Mouse (Mus musculus) WW6 (cell line): ENCODE data around the gene Gm20388.

ENCODE experiments used
- DNase-seq: peaks from one replicate; pipeline ENCODE4 v3.0.0-alpha.2; 2013; ENCODE audit warnings: low read depth, low spot score

The Gm20388 gene

DNA sequence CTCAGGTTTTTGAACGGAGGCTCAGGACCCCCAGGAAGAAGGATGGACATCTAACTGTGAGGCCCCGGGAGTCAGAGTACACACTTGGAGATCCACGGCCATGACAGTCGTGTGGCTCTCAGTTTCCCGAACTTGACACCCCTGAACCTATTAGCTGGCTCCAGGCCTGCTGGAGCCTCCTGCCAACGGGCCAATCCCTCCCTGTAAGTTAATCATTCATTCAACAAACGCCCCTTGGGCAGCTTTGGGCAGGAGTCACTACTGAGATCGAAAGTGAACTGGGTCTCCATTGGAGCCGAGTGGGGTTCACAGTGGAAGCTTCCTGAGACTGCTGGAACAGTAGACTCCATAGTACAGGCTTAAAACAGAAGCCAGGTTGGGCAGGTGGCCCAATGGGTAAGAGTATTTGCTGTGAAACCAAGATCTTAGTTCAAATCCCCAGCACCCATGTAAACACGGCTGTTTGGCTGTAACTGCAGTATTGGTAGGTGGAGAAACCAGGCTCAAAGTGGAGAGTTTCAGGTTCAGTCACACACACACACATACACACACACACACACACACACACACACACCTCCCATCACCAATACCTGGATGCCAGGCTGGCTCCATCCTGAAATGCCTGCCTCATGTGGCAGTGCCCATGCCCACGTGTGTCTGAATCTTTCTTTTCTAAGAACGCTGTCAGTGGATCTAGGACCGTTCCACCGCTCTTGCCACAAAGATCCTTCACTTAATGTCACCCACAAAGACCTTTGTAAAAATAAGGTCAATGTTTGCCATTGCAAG lies 2808.3 kb downstream of the Gm20388 start:
- DNase-seq = no peak

- no peak for DNase-seq
These were observed 2808.9 kb downstream of the Gm20388 start for GRCm38 (mm10) chr8:122719500-122720065.

DNA sequence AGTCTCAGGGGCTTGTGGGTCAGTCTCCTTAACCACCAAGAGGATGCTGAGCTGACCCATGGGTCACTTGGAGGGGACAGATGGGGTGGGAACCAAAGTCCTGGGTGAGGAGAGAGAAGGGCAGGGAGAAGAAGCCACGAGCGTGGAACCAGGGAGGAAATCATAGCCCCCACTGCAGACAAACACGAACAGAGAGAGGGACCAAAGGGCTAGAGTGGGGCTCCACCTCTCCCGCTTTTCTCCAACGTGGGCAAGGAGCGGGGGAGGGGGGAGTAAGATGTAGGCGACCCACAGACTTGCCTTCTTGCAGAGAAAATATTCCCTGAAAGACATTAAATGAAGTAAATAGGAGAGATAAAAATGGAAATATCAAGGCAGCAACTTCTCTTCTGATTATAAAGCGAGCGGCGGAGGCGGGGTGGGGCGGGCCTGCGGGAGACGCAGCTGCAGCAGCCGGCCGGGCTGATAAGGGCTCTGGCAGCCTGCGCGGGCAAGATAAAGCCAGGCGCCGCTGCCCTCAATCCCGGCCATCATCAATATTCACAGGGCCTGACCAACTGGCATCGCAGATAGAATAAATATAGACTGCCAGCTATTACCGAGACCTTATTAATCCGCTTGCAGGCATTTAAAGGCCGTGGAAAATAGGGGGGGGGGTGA lies 2809.6 kb downstream of the Gm20388 start:
- no peak for DNase-seq

DNA sequence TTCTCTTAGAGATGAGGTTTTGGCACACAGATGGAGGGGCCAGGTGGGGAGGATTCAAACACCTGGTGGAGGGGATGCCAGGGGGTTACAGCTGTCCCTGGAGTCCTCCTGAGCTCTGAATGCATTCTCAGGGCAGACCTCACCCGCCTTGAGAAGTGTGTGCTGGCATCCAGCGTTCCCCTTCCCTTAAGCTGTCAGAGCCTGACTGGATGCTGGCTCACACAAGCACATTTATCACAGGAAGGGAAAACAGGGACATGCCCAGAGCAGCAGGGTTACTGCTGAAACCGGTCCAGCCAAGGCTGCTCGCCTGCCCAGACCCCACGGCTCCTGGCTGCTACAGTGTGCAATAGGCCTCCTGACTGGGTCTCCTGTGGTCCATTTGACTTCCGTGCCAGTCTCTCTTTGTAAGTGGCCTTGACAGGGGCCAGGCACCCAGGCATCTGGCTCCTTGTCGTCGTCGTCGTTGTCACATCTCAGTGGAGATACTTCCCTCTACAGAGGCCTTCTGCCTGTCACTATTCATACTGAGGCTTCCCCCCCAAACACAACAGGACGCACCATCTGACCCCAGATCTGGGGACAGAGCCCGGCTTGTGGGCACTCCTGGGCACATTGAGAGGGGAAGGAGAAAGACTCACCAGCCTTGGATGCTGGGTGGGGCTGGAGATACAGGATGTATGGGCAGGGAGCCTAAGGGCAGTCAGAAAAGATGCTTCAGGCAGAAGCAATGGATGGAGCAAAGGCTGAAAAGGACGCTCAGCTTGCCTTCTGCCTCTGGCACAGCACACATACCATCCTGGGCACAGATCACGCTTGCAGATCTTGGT lies 2810.4 kb downstream of the Gm20388 start:
- no peak for DNase-seq

GRCm38 (mm10) chr8:122725187-122725586 lies 2814.5 kb downstream of the Gm20388 start:
- DNase-seq = no peak

DNA sequence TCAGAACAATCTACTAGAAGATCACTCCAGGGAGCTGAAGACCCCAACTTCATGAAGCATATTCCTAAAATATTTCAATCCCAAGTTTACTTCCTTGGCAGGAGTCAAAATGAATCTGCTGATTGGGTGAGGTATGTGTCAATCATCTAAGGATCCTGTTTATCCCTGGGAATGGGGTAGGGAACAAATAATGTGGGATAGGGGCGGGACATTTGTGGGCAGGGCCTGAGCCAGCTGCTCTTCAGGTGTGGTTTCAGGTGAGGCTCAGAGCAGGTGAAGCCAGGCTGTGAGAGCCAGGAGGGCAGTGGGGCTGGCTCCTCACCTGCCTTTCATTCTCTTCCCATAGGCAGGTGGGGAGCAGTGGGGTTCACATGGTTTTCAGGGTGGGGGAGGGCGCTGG lies 2816.1 kb downstream of the Gm20388 start:
- DNase-seq = no peak

DNA sequence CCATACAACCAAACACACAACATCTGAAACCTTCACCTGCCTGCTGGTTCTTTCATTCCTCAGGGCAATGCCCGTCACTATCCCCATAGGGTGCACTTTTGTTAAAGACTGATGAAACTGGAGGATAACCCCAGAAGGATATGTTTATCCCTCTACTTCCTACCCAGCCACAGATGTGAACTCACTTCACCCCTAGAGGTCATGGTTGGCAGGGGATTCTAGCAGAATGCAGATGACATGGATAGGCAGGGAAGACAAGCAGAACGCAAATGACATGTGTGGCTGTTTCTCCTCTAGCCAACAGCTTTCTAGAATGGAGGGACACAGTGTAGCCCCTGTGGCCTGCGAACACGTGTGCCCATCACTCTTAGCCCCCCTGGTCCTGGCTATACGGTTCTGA lies 2816.8 kb downstream of the Gm20388 start:
- DNase-seq = no peak

GRCm38 (mm10) chr8:122728630-122729029 lies 2818.0 kb downstream of the Gm20388 start:
- DNase-seq = no peak

GRCm38 (mm10) chr8:122735110-122735509 lies 2824.5 kb downstream of the Gm20388 start:
- no peak for DNase-seq

- DNase-seq = no peak
These were observed 2825.2 kb downstream of the Gm20388 start for GRCm38 (mm10) chr8:122735542-122736473.

GRCm38 (mm10) chr8:122736623-122737022 lies 2826.0 kb downstream of the Gm20388 start:
- DNase-seq = no peak

- DNase-seq = no peak
These were observed 2826.4 kb downstream of the Gm20388 start for GRCm38 (mm10) chr8:122737071-122737470.

DNA sequence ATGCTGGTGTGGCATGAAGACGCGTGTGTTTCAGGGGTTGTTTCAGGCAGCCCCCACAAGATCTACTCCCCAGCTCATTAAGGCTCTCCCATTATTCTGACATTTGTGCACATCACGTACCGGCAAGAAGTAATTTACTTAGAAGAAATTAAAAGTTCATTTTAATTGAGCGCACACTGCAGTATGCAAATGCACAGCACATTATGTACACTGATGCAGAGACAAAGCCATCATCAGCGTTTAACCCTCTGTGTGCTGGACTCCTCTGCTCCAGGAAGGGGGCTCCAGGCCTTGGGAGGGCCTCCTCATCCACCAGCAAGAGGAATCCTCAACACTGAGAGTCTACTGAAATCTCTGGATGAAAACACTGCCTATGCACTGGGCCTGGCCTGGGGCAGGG lies 2827.2 kb downstream of the Gm20388 start:
- no peak for DNase-seq

DNA sequence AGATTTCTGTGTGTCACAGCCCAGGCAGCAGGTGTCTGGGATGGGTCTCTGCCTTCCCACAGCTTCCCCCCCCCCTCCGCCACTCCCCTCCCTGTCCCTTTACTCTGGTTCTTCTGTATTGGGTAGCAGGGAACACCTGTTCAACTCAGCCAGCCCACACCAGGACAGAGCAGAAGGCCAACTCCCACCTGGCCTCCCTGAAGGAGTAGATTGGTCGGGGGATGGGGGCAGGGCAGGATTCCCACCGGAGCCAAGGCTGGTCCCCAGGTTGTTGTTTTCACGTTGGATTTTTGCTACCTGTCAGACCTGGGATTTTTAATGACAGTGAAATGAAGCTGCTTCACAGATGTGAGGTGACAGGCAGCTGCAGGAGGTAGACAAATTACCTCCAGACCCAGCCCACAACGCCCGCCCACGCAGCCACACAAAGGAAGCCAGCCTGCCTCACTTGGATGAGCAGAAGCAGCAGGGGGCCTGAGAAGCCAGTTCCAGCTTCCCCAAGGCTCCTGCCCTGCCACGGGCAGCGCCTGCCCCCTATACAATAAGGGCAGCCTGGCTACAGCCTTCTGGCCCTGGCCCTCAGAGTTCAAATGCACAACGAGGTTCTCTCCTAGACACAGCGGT lies 2828.6 kb downstream of the Gm20388 start:
- DNase-seq = no peak

- no peak for DNase-seq
These were observed 2831.8 kb downstream of the Gm20388 start for GRCm38 (mm10) chr8:122742471-122742870.

- DNase-seq = no peak
These were observed 2834.5 kb downstream of the Gm20388 start for GRCm38 (mm10) chr8:122745022-122745749.

DNA sequence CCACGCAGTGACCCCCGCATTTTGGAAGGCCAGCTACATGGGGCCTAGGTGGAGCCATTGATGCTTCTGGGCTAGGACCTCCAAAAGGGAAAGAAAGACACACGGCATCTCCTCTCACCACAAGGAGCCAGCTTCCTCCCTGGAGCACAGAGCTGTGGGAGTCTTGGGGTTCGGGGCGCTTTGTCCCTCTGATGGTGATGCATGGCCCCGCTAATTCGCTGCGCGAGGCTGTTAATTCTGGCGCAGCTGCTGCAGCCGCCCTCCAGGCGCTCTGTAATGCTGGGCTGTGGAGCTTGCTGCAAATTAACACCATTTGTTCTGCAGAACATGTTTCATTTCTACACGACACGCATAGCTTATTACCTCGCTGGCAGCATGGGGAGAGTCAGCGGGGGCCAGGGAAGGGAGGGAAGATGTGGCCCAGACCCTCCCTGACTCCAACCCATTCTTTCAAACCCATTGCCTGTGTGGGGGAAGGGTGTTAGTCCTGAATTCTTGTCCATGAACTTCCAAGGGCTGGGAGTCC lies 2835.2 kb downstream of the Gm20388 start:
- DNase-seq = no peak

- no peak for DNase-seq
These were observed 2835.8 kb downstream of the Gm20388 start for GRCm38 (mm10) chr8:122746439-122746838.

GRCm38 (mm10) chr8:122747825-122748224 lies 2837.2 kb downstream of the Gm20388 start:
- no peak for DNase-seq
